8 mouse cellular contexts compared by ENCODE assay signal in genomic region chr3:145964018-145964387, GRCm38 (mm10). TPM values are rescaled to one million over a fixed set of nuclear protein-coding genes. Genes with fewer than 3 reads are reported as not detected.
DNase-seq lines count a peak whose midpoint lies in the region; ATAC-seq and TF ChIP-seq lines count a peak whose summit lies in the region.

No protein-coding gene starts in this region.

- peak overlapping the region; percentile 27 for H3K4me3 ChIP-seq in embryonic facial prominence, embryonic 10.5 days
- peak overlapping the region; percentile 41 for H3K4me3 ChIP-seq in hindbrain, embryonic 10.5 days
- no peak overlapping the region for H3K4me3 ChIP-seq in lung, embryonic 14.5 days (ENCODE audit: low read depth, low read length)

- 15% methylated on average over 10 of the region's 10 CpGs for WGBS in embryonic facial prominence, embryonic 10.5 days
- WGBS in hindbrain, embryonic 10.5 days: 19% methylated on average over 10 of the region's 10 CpGs
- WGBS in lung, embryonic 14.5 days: 26% methylated on average over 10 of the region's 10 CpGs

- no peak overlapping the region; the same call in 1 of the 2 replicates for H3K9ac ChIP-seq in lung, embryonic 14.5 days

- peak; percentile 60 for ATAC-seq in lung, embryonic 14.5 days (ENCODE audit: insufficient read depth)

- H3K36me3 ChIP-seq in embryonic facial prominence, embryonic 10.5 days (replicated peaks): no peaks in the 10 kb centered on the region
- H3K36me3 ChIP-seq in hindbrain, embryonic 10.5 days: no peaks in the 10 kb centered on the region
- H3K36me3 ChIP-seq in lung, embryonic 14.5 days (ENCODE audit: insufficient read depth): no peaks in the 10 kb centered on the region

- peak overlapping the region; percentile 46 for H3K4me2 ChIP-seq in lung, embryonic 14.5 days

- H3K9me3 ChIP-seq in embryonic facial prominence, embryonic 10.5 days: no peaks in the 10 kb centered on the region
- H3K9me3 ChIP-seq in hindbrain, embryonic 10.5 days: no peaks in the 10 kb centered on the region
- H3K9me3 ChIP-seq in lung, embryonic 14.5 days (ENCODE audit: low read depth, low read length): no peaks in the 10 kb centered on the region

- H3K27ac ChIP-seq in embryonic facial prominence, embryonic 10.5 days (replicated peaks): peak overlapping the region; percentile 51
- H3K27ac ChIP-seq in hindbrain, embryonic 10.5 days: peak overlapping the region; percentile 40; the same call in 1 of the 2 replicates
- H3K27ac ChIP-seq in lung, embryonic 14.5 days (ENCODE audit: low read depth): peak overlapping the region; percentile 82

- peak; percentile 21 for DNase-seq in MN1 (ENCODE audit: low spot score)
- no peak for DNase-seq in embryonic facial prominence, embryonic 10.5 days (ENCODE audit: low spot score)
- peak; percentile 34 for DNase-seq in hindbrain, embryonic 10.5 days (ENCODE audit: low spot score)
- DNase-seq in lung, embryonic 14.5 days: peak; percentile 76
- peak; percentile 39 for DNase-seq in retina, embryonic 14.5 days (ENCODE audit: low spot score)
- no peak for DNase-seq in kidney, postnatal 14 days
- DNase-seq in thymus, postnatal 10 days (ENCODE audit: low spot score in 2 of 2): no peak
- no peak for DNase-seq in thymus, postnatal 4 days

- peaks cover 48% of the 10 kb centered on the region for H3K27me3 ChIP-seq in embryonic facial prominence, embryonic 10.5 days (replicated peaks; ENCODE audit: low read depth, poor library complexity, severe bottlenecking)
- peaks cover 43% of the 10 kb centered on the region for H3K27me3 ChIP-seq in hindbrain, embryonic 10.5 days (ENCODE audit: insufficient read depth, poor library complexity, severe bottlenecking)
- peaks cover 4% of the 10 kb centered on the region; the same call in 1 of the 2 replicates for H3K27me3 ChIP-seq in lung, embryonic 14.5 days (ENCODE audit: insufficient read depth, low read length)

- TF ChIP-seq CTCF in lung, embryonic 14.5 days (IDR thresholded peaks at IDR 0.05; ENCODE audit: low read depth): no peak

- peaks cover 28% of the 10 kb centered on the region for H3K4me1 ChIP-seq in embryonic facial prominence, embryonic 10.5 days
- peaks cover 23% of the 10 kb centered on the region for H3K4me1 ChIP-seq in hindbrain, embryonic 10.5 days (replicated peaks)
- H3K4me1 ChIP-seq in lung, embryonic 14.5 days (ENCODE audit: insufficient read depth): peaks cover 16% of the 10 kb centered on the region

RNA-seq across cellular contexts. Expression of gene Syde2, which starts 23.7 kb away (rescaled TPM):
- polyA plus RNA-seq in embryonic facial prominence, embryonic 10.5 days (2016; fragmentation: Nextera tagmentation; extraction: Ambion mirVana): 1.4 TPM in 2 replicates
- 0.92 and 1.3 TPM in 2 replicates for polyA plus RNA-seq in hindbrain, embryonic 10.5 days (2016; fragmentation: Nextera tagmentation; extraction: Ambion mirVana)
- 2.5 and 3.2 TPM in 2 replicates for polyA plus RNA-seq in lung, embryonic 14.5 days (2014; fragmentation: Nextera tagmentation; extraction: Ambion mirVana)

RNA-seq across cellular contexts. Expression of gene 2410004B18Rik, which starts 26.2 kb away (rescaled TPM):
- 51.1 and 53.1 TPM in 2 replicates for polyA plus RNA-seq in embryonic facial prominence, embryonic 10.5 days (2016; fragmentation: Nextera tagmentation; extraction: Ambion mirVana)
- 54.7 and 56.4 TPM in 2 replicates for polyA plus RNA-seq in hindbrain, embryonic 10.5 days (2016; fragmentation: Nextera tagmentation; extraction: Ambion mirVana)
- 50.7 and 52.7 TPM in 2 replicates for polyA plus RNA-seq in lung, embryonic 14.5 days (2014; fragmentation: Nextera tagmentation; extraction: Ambion mirVana)

RNA-seq across cellular contexts. Expression of gene Bcl10, which starts 41.4 kb away (rescaled TPM):
- polyA plus RNA-seq in embryonic facial prominence, embryonic 10.5 days (2016; fragmentation: Nextera tagmentation; extraction: Ambion mirVana): 41.4 and 44.1 TPM in 2 replicates
- polyA plus RNA-seq in hindbrain, embryonic 10.5 days (2016; fragmentation: Nextera tagmentation; extraction: Ambion mirVana): 48.4 and 48.5 TPM in 2 replicates
- polyA plus RNA-seq in lung, embryonic 14.5 days (2014; fragmentation: Nextera tagmentation; extraction: Ambion mirVana): 50.6 and 50.7 TPM in 2 replicates

Comparison
In these comparisons a context has a peak if more than half of its experiments do, and no peak if none do; other contexts are left out.
1. DNase-seq: peak in MN1 (single experiment), hindbrain, embryonic 10.5 days (single experiment), lung, embryonic 14.5 days (single experiment) and retina, embryonic 14.5 days (single experiment); none in embryonic facial prominence, embryonic 10.5 days (single experiment), kidney, postnatal 14 days (single experiment), thymus, postnatal 10 days (0 of 2) and thymus, postnatal 4 days (single experiment).
2. Peak in every context shown above with its lines, with median percentiles within 50 percentile points of each other: H3K27ac ChIP-seq.